11 mouse cellular contexts compared by ENCODE assay signal in the genomic region with DNA sequence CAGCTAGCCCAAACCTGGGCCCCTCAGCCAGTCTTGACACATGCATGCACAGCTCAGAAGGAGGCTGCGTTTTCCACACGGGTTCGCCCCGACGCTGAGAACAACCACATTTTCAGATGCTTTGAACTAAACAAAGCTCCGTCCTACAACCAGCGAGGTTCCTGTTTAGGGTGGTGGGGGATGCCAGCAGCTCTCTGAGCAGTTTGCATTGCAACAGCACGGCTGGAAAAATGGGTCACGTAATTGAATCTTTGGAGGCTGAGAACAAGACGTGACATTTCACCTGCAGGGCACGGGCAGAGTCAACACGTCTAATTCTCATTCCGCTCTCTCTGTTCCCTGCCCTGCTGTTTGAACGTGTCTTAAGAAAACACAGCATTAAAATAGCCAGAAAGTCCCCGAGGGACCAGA.
DNase-seq lines count a peak whose midpoint lies in the region; ATAC-seq and TF ChIP-seq lines count a peak whose summit lies in the region.
"Had no signal": no experiment of that assay in that cellular context is flagged by ENCODE, and none has a peak within 500 bp of the region (broad histone marks: within the 10 kb centered on the region; RNA-seq: fewer than 3 reads in every experiment).

No protein-coding gene starts in this region.

- whole genome bisulfite sequencing in lung, embryonic 14.5 days: 28% methylated on average over 15 of the region's 15 CpGs

- H3K4me1 ChIP-seq in lung, embryonic 14.5 days (ENCODE audit: insufficient read depth): no peaks in the 10 kb centered on the region
- H3K4me1 ChIP-seq: neural tube, embryonic 13.5 days had no signal

- ATAC-seq in lung, embryonic 14.5 days (ENCODE audit: insufficient read depth): no peak
- peak; percentile 35 for ATAC-seq in inflammation-experienced regulatory T-cells, adult 6 months
- ATAC-seq: forebrain, postnatal 0 days had no signal

- no peak overlapping the region for H3K9ac ChIP-seq in lung, embryonic 14.5 days
- H3K9ac ChIP-seq: forebrain, postnatal 0 days; neural tube, embryonic 13.5 days had no signal

- DNase-seq in adrenal gland, adult 2 months: peak; percentile 14
- DNase-seq in adrenal gland, postnatal 4 days (ENCODE audit: low spot score in 2 of 2): no peak
- peak; percentile 10 for DNase-seq in lung, embryonic 14.5 days
- DNase-seq in lung, postnatal 4 days: no peak
- peak; percentile 84 for DNase-seq in thymus, postnatal 0 days (ENCODE audit: low spot score)
- no peak for DNase-seq in urinary bladder, postnatal 10 days (ENCODE audit: low spot score)
- DNase-seq in urinary bladder, postnatal 25 days (ENCODE audit: low spot score): no peak
- DNase-seq: forebrain, postnatal 0 days; layer of hippocampus, adult 9-11 months had no signal

- H3K27me3 ChIP-seq in lung, embryonic 14.5 days (ENCODE audit: insufficient read depth, low read length): no peaks in the 10 kb centered on the region
- H3K27me3 ChIP-seq: neural tube, embryonic 13.5 days had no signal

- no peak for TF ChIP-seq CTCF in lung, embryonic 14.5 days (IDR thresholded peaks at IDR 0.05; ENCODE audit: low read depth)

- H3K9me3 ChIP-seq in lung, embryonic 14.5 days (ENCODE audit: low read depth, low read length): no peaks in the 10 kb centered on the region
- H3K9me3 ChIP-seq: neural tube, embryonic 13.5 days had no signal

- no peak overlapping the region for H3K27ac ChIP-seq in lung, embryonic 14.5 days (ENCODE audit: low read depth)
- H3K27ac ChIP-seq: neural tube, embryonic 13.5 days had no signal

- no peak overlapping the region for H3K4me3 ChIP-seq in lung, embryonic 14.5 days (ENCODE audit: low read depth, low read length)
- H3K4me3 ChIP-seq: neural tube, embryonic 13.5 days had no signal

- H3K36me3 ChIP-seq in lung, embryonic 14.5 days (ENCODE audit: insufficient read depth): no peaks in the 10 kb centered on the region
- H3K36me3 ChIP-seq: neural tube, embryonic 13.5 days had no signal

- no peak overlapping the region for H3K4me2 ChIP-seq in lung, embryonic 14.5 days
- H3K4me2 ChIP-seq: neural tube, embryonic 13.5 days had no signal

Comparison
In these comparisons a context has a peak if more than half of its experiments do, and no peak if none do; other contexts are left out.
1. DNase-seq: peak in adrenal gland, adult 2 months (single experiment), lung, embryonic 14.5 days (single experiment) and thymus, postnatal 0 days (single experiment); none in adrenal gland, postnatal 4 days (0 of 2), lung, postnatal 4 days (0 of 2), urinary bladder, postnatal 10 days (single experiment) and urinary bladder, postnatal 25 days (single experiment).